ENCODE assay signal across 16 mouse cellular contexts in the genomic region with DNA sequence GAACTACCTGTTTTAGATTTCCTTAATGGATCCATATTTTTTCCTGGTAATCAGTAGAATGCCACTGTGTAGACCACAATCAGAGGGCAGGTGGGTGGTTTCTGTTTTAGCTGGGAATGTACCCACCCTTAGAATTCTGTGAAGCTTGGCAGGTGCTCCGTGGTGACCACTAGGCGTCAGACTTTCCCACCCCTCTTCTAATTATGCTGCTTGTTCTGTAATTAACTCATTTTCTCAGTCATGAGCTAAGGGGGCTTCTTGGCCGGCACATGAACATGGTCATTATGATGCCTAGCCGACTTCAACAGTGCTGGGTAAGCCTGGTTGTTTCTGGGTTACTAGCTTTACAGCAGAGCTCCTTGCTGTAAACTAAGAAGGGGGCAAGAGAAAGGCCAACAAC. TPM values are rescaled to one million over a fixed set of nuclear protein-coding genes. Genes with fewer than 3 reads are reported as not detected.
DNase-seq lines count a peak whose midpoint lies in the region; ATAC-seq and TF ChIP-seq lines count a peak whose summit lies in the region.
"Had no signal": no experiment of that assay in that cellular context is flagged by ENCODE, and none has a peak within 500 bp of the region (broad histone marks: within the 10 kb centered on the region; RNA-seq: fewer than 3 reads in every experiment).

No protein-coding gene starts in this region.

- no peaks in the 10 kb centered on the region for H3K9me3 ChIP-seq in intestine, postnatal 0 days (ENCODE audit: control insufficient read depth)
- H3K9me3 ChIP-seq in intestine, embryonic 16.5 days (ENCODE audit: control insufficient read depth, low read length): no peaks in the 10 kb centered on the region
- H3K9me3 ChIP-seq: liver, embryonic 15.5 days; neural tube, embryonic 13.5 days had no signal

- peak; percentile 50 for TF ChIP-seq CTCF in intestine, postnatal 0 days (IDR thresholded peaks at IDR 0.05; ENCODE audit: low read depth)
- TF ChIP-seq CTCF in Patski (IDR thresholded peaks at IDR 0.05): peak; percentile 65

- H3K36me3 ChIP-seq in intestine, postnatal 0 days (ENCODE audit: control insufficient read depth, insufficient read depth): no peaks in the 10 kb centered on the region
- H3K36me3 ChIP-seq in intestine, embryonic 16.5 days (ENCODE audit: control insufficient read depth, insufficient read depth, low read length): no peaks in the 10 kb centered on the region
- H3K36me3 ChIP-seq: liver, embryonic 15.5 days; neural tube, embryonic 13.5 days had no signal

- ATAC-seq in intestine, postnatal 0 days: no peak
- ATAC-seq in intestine, embryonic 16.5 days: no peak
- no peak for ATAC-seq in Patski

- 32% methylated on average over 4 of the region's 4 CpGs for WGBS in intestine, postnatal 0 days
- 32% methylated on average over 4 of the region's 4 CpGs for WGBS in intestine, embryonic 16.5 days

- POLR2A ChIA-PET in Patski (lab: Charles Lee): no interaction called here

- no peak overlapping the region for H3K4me2 ChIP-seq in intestine, postnatal 0 days (replicated peaks; ENCODE audit: low read depth)
- H3K4me2 ChIP-seq in intestine, embryonic 16.5 days (ENCODE audit: low read depth, low read length): no peak overlapping the region
- H3K4me2 ChIP-seq: liver, embryonic 15.5 days; neural tube, embryonic 13.5 days had no signal

- no peak overlapping the region for H3K9ac ChIP-seq in intestine, postnatal 0 days (ENCODE audit: low read depth, low read length)
- no peak overlapping the region for H3K9ac ChIP-seq in intestine, embryonic 16.5 days (ENCODE audit: low read depth, low read length)
- H3K9ac ChIP-seq: liver, embryonic 15.5 days; neural tube, embryonic 13.5 days had no signal

- H3K27ac ChIP-seq in intestine, postnatal 0 days (ENCODE audit: low read depth, low read length): no peak overlapping the region
- no peak overlapping the region for H3K27ac ChIP-seq in intestine, embryonic 16.5 days (ENCODE audit: low read length)
- H3K27ac ChIP-seq: liver, embryonic 15.5 days; neural tube, embryonic 13.5 days had no signal

- in situ Hi-C loops in Patski (cut with MboI; ENCODE audit: low pct_unique_long_range_greater_than_20kb): loop anchor here (10.0 kb wide), 1 partner anchor 178 kb away; no protein-coding TSS in a partner anchor

- no peak overlapping the region for H3K4me3 ChIP-seq in intestine, postnatal 0 days (ENCODE audit: low read depth, low read length)
- H3K4me3 ChIP-seq in intestine, embryonic 16.5 days (ENCODE audit: low read length): no peak overlapping the region
- H3K4me3 ChIP-seq: liver, embryonic 15.5 days; megakaryocyte, embryonic 14.5 days; neural tube, embryonic 13.5 days had no signal

- CTCF ChIA-PET in Patski (lab: Charles Lee): interaction anchor here (0.8 to 2.3 kb wide), 12 partner anchors 12 to 179 kb away, joined by 3 to 14 read pairs (median 4); no protein-coding TSS in a partner anchor

- DNase-seq in thymus, postnatal 0 days (ENCODE audit: low spot score): peak; percentile 2
- no peak for DNase-seq in thymus, adult 18-20 months
- no peak for DNase-seq in Patski (ENCODE audit: low read depth, low spot score)
- peak; percentile 68 for DNase-seq in retina, postnatal 1 day
- no peak for DNase-seq in spleen, adult 12 weeks (ENCODE audit: low spot score)
- DNase-seq in right cerebral cortex, postnatal 4 days: no peak
- DNase-seq: cerebellum, postnatal 36 days; heart, postnatal 36 days; kidney, adult 9 months; right cerebral cortex, postnatal 14 days had no signal

- no peaks in the 10 kb centered on the region for H3K27me3 ChIP-seq in intestine, postnatal 0 days (replicated peaks; ENCODE audit: control insufficient read depth, insufficient read depth, low read length)
- H3K27me3 ChIP-seq in intestine, embryonic 16.5 days (replicated peaks; ENCODE audit: control insufficient read depth, insufficient read depth, low read length): no peaks in the 10 kb centered on the region
- H3K27me3 ChIP-seq in Patski: no peaks in the 10 kb centered on the region
- H3K27me3 ChIP-seq: liver, embryonic 15.5 days; neural tube, embryonic 13.5 days had no signal

- no peaks in the 10 kb centered on the region for H3K4me1 ChIP-seq in intestine, postnatal 0 days (replicated peaks; ENCODE audit: control insufficient read depth, insufficient read depth, low read length)
- H3K4me1 ChIP-seq in intestine, embryonic 16.5 days (ENCODE audit: control insufficient read depth, insufficient read depth, low read length): no peaks in the 10 kb centered on the region
- H3K4me1 ChIP-seq: liver, embryonic 15.5 days; neural tube, embryonic 13.5 days had no signal

RNA-seq across cellular contexts. Expression of gene Gjd2, which starts 47.0 kb away (rescaled TPM):
- polyA plus RNA-seq in intestine, postnatal 0 days (2015; fragmentation: Nextera tagmentation; extraction: Ambion mirVana): 0.44 and 0.51 TPM in 2 replicates
- 0.45 and 0.59 TPM in 2 replicates for polyA plus RNA-seq in intestine, embryonic 16.5 days (2015; fragmentation: Nextera tagmentation; extraction: Ambion mirVana)
- polyA plus RNA-seq in thymus, postnatal 0 days (2015; fragmentation: Nextera tagmentation; extraction: Ambion mirVana): not detected in 2 replicates
- not detected for polyA plus RNA-seq in Patski (2021)
- polyA plus RNA-seq: gonadal fat pad, adult 2 months; liver, embryonic 15.5 days had no signal

Comparison
In these comparisons a context has a peak if more than half of its experiments do, and no peak if none do; other contexts are left out.
1. DNase-seq: peak in thymus, postnatal 0 days (single experiment) and retina, postnatal 1 day (single experiment); none in thymus, adult 18-20 months (0 of 2), Patski (single experiment), spleen, adult 12 weeks (single experiment) and right cerebral cortex, postnatal 4 days (single experiment).